Mouse (Mus musculus) bone marrow, adult 2 months (tissue): ENCODE measurements at regions not wholly inside any gene's neighbourhood (a gene's known extent, or its start where the extent isn't known, plus 50 kb on each side); places are given as distances from the start of the nearest gene placed in this dataset.

Source experiments
- H3K27ac ChIP-seq: fragments of 200-500 bp; 2 replicates; pipeline ENCODE4 v1.5.1; 2012; ENCODE audit warnings: low read depth, mild to moderate bottlenecking, control low read depth, inconsistent platforms, low read length; ENCODE audit not compliant: control insufficient read depth, poor library complexity, insufficient read depth
- H3K4me1 ChIP-seq: fragments of 200-500 bp; 2 replicates; pipeline ENCODE4 v1.6.1; 2011; ENCODE audit warnings: low read length; ENCODE audit not compliant: control insufficient read depth, insufficient read depth
- H3K4me3 ChIP-seq: fragments of 200-500 bp; replicated peaks from 2 replicates; pipeline ENCODE3; 2011; ENCODE audit warnings: mild to moderate bottlenecking, low read depth, low read length, control low read depth; ENCODE audit not compliant: control insufficient read depth
- CTCF ChIP-seq: fragments of 200-500 bp; IDR thresholded peaks from 2 replicates; pipeline ENCODE4 v1.5.1; 2011; ENCODE audit warnings: low read length, control low read depth; ENCODE audit not compliant: control insufficient read depth, insufficient read depth
- POLR2A ChIP-seq: fragments of 200-500 bp; IDR thresholded peaks from 2 replicates; pipeline ENCODE4 v1.6.1; 2011; ENCODE audit warnings: low read depth, mild to moderate bottlenecking, control low read depth, low read length, borderline replicate concordance; ENCODE audit not compliant: control insufficient read depth
- WGBS: fragments of 180-500 bp; shearing (Covaris S2); methylation state at CpG from one replicate; pipeline ENCODE4 v1.1.7; 2018; 5-methylcytosine and 5-hydroxymethylcytosine counted together

- H3K27ac ChIP-seq = no peak overlapping the region
- peaks cover 1% of the 10 kb centered on the region; the same call in 1 of the 2 replicates for H3K4me1 ChIP-seq
- peak; percentile 25; the same call in 1 of the 2 replicates for TF ChIP-seq CTCF
- TF ChIP-seq POLR2A = no peak
- WGBS = 73% methylated on average over 5 of the region's 5 CpGs
- no peak overlapping the region for H3K4me3 ChIP-seq
Measured at GRCm38 (mm10) chr13:52255697-52256096, 275.4 kb downstream of the Diras2 start.

- H3K27ac ChIP-seq = no peak overlapping the region
- peaks cover 1% of the 10 kb centered on the region; the same call in 1 of the 2 replicates for H3K4me1 ChIP-seq
- 5% methylated on average over 8 of the region's 8 CpGs for whole genome bisulfite sequencing
- TF ChIP-seq POLR2A (no peak), CTCF (no peak)
- H3K4me3 ChIP-seq = no peak overlapping the region
Measured at GRCm38 (mm10) chr13:52258373-52258772, 272.7 kb downstream of the Diras2 start.

GRCm38 (mm10) chr13:52262949-52263550 is 268.0 kb downstream of the Diras2 start:
- TF ChIP-seq CTCF (no peak), POLR2A (no peak)
- H3K4me1 ChIP-seq = peaks cover 1% of the 10 kb centered on the region; the same call in 1 of the 2 replicates
- no peak overlapping the region for H3K27ac ChIP-seq
- WGBS = 82% methylated on average over 14 of the region's 14 CpGs
- H3K4me3 ChIP-seq = no peak overlapping the region

GRCm38 (mm10) chr13:52268279-52268678 is 262.8 kb downstream of the Diras2 start:
- no peaks in the 10 kb centered on the region for H3K4me1 ChIP-seq
- TF ChIP-seq POLR2A (no peak), CTCF (no peak)
- 11% methylated on average over 6 of the region's 6 CpGs for WGBS
- H3K4me3 ChIP-seq = no peak overlapping the region
- H3K27ac ChIP-seq = no peak overlapping the region

GRCm38 (mm10) chr13:52273502-52274246 is 257.4 kb downstream of the Diras2 start:
- H3K4me1 ChIP-seq = peaks cover 6% of the 10 kb centered on the region
- H3K4me3 ChIP-seq = no peak overlapping the region
- WGBS = 79% methylated on average over 19 of the region's 19 CpGs
- no peak for TF ChIP-seq CTCF
- no peak for TF ChIP-seq POLR2A
- no peak overlapping the region for H3K27ac ChIP-seq

GRCm38 (mm10) chr13:52275196-52275595 is 255.9 kb downstream of the Diras2 start:
- no peak overlapping the region for H3K27ac ChIP-seq
- 69% methylated on average over 5 of the region's 5 CpGs for WGBS
- H3K4me3 ChIP-seq = no peak overlapping the region
- H3K4me1 ChIP-seq = peaks cover 6% of the 10 kb centered on the region
- TF ChIP-seq POLR2A (no peak), CTCF (no peak)

GRCm38 (mm10) chr13:52275675-52276074 is 255.4 kb downstream of the Diras2 start:
- Histone ChIP-seq H3K4me3 (no peak overlapping the region), H3K27ac (no peak overlapping the region), H3K4me1 (peaks cover 6% of the 10 kb centered on the region)
- WGBS = 4% methylated on average over 8 of the region's 8 CpGs
- peak; percentile 49 for TF ChIP-seq CTCF
- no peak for TF ChIP-seq POLR2A

- Histone ChIP-seq H3K4me3 (no peak overlapping the region), H3K27ac (peak overlapping the region; percentile 69), H3K4me1 (peaks cover 6% of the 10 kb centered on the region)
- WGBS = 5% methylated on average over 3 of the region's 3 CpGs
- TF ChIP-seq CTCF = no peak
- TF ChIP-seq POLR2A = no peak
Measured at GRCm38 (mm10) chr13:52277195-52277594, 253.9 kb downstream of the Diras2 start.

- Histone ChIP-seq H3K27ac (no peak overlapping the region), H3K4me1 (peaks cover 6% of the 10 kb centered on the region), H3K4me3 (no peak overlapping the region)
- 73% methylated on average over 1 of the region's 1 CpGs for WGBS
- TF ChIP-seq CTCF = no peak
- TF ChIP-seq POLR2A = no peak
Measured at GRCm38 (mm10) chr13:52278831-52279230, 252.2 kb downstream of the Diras2 start.
